Mouse (Mus musculus): ENCODE data around the gene Mlec.

Mlec gene

DNA sequence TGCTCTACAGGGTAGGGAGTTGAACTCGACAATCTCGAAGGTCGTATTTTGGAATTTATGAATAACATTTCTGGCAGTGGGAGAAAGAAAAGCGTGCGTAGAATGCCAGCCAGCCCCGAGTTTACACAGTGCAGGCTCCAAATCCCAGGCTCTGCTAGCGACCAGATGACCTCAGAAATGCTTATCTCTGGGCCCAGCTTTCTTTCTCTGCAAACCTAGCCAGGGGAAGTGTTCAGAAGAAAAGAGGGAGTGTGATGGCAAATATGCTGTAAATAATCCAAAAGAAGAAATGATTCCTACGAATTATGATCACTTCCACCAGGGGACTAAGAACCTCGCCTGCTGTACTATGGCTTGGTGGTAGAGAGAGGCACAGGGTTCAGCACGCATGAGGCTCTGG lies 25.5 kb upstream of the Mlec start:
- Histone ChIP-seq H3K36me3 (ENCODE audit: insufficient read depth, low read length) (peaks cover under 1% of the 10 kb centered on the region; the same call in 1 of the 2 replicates), H3K27me3 (ENCODE audit: insufficient read depth, low read length) (no peaks in the 10 kb centered on the region), H3K4me3 (replicated peaks; ENCODE audit: low read length) (no peak overlapping the region), H3K4me1 (replicated peaks; ENCODE audit: low read depth, low read length) (peaks cover 95% of the 10 kb centered on the region), H3K9me3 (ENCODE audit: low read length) (no peaks in the 10 kb centered on the region)
- TF ChIP-seq CTCF (conservative IDR thresholded peaks at IDR 0.05; ENCODE audit: low read length) (no peak), NANOG (IDR thresholded peaks at IDR 0.05; ENCODE audit: borderline replicate concordance, low read length) (no peak), POU5F1 (IDR thresholded peaks at IDR 0.05; ENCODE audit: borderline replicate concordance, low read length) (no peak)

DNA sequence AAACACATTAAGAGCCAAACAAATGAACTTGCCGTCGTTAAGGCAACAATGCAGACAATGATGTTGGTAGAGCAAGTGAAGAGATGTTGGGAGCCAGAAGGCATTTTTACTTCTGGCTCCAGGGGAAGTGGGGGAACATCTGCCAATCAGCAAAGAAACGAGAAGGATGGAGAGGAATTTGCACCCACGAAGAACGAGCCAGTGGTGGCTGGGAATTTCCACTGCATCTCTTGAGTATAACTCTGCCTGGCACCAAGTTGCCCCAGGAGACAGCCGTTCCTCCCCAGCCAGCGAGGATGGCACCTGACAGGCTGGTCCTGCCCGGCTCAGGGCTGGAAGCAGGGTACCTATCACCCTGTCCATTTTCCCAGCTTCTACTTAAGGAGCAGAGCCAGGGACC lies 24.9 kb upstream of the Mlec start:
- peaks cover 6% of the 10 kb centered on the region; the same call in 1 of the 2 replicates for H3K36me3 ChIP-seq (ENCODE audit: insufficient read depth, low read length)
- no peak for TF ChIP-seq CTCF (conservative IDR thresholded peaks at IDR 0.05; ENCODE audit: low read length)
- no peak for TF ChIP-seq POU5F1 (IDR thresholded peaks at IDR 0.05; ENCODE audit: borderline replicate concordance, low read length)
- TF ChIP-seq NANOG (IDR thresholded peaks at IDR 0.05; ENCODE audit: borderline replicate concordance, low read length) = no peak
- peaks cover 97% of the 10 kb centered on the region for H3K4me1 ChIP-seq (replicated peaks; ENCODE audit: low read depth, low read length)
- H3K27me3 ChIP-seq (ENCODE audit: insufficient read depth, low read length) = no peaks in the 10 kb centered on the region
- H3K4me3 ChIP-seq (replicated peaks; ENCODE audit: low read length) = no peak overlapping the region
- H3K9me3 ChIP-seq (ENCODE audit: low read length) = no peaks in the 10 kb centered on the region

DNA sequence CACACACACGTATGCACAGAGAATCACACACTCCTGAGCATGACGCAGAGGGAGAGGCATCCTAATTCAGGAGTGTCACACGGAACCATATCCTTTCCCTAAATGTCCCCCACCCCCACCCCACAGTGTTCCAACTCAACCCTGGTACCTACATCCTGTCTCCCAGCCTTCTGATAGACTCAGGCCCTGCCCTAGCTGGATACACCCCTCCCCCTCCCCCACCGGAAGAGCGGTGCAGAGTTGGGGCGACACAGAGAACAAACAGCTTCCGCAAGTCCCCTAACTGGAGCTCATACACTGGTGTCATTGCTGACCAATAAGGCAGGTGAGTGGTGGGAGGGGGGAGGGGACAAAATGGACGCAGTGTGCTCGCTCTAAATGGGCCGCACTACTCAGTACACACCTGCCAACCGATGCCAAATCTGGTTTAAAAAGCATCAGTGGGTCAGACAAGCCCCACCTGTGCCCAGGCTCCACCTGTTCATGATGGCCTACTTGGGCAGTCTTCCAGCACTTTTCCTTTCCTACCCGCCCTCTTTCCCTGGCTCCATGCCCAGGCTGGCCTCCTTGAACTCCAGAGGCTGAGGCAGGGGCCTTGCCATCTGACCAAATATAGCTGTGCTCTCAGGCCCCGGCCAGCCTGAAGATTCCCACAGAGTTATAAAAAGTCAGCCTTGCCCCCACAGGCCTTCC lies 23.4 kb upstream of the Mlec start:
- Histone ChIP-seq H3K4me1 (replicated peaks; ENCODE audit: low read depth, low read length) (peaks cover 97% of the 10 kb centered on the region), H3K27me3 (ENCODE audit: insufficient read depth, low read length) (no peaks in the 10 kb centered on the region), H3K4me3 (replicated peaks; ENCODE audit: low read length) (peak overlapping the region; percentile 70), H3K36me3 (ENCODE audit: insufficient read depth, low read length) (peaks cover 17% of the 10 kb centered on the region; the same call in 1 of the 2 replicates), H3K9me3 (ENCODE audit: low read length) (no peaks in the 10 kb centered on the region)
- TF ChIP-seq NANOG (IDR thresholded peaks at IDR 0.05; ENCODE audit: borderline replicate concordance, low read length) (no peak), CTCF (conservative IDR thresholded peaks at IDR 0.05; ENCODE audit: low read length) (no peak), POU5F1 (IDR thresholded peaks at IDR 0.05; ENCODE audit: borderline replicate concordance, low read length) (no peak)

DNA sequence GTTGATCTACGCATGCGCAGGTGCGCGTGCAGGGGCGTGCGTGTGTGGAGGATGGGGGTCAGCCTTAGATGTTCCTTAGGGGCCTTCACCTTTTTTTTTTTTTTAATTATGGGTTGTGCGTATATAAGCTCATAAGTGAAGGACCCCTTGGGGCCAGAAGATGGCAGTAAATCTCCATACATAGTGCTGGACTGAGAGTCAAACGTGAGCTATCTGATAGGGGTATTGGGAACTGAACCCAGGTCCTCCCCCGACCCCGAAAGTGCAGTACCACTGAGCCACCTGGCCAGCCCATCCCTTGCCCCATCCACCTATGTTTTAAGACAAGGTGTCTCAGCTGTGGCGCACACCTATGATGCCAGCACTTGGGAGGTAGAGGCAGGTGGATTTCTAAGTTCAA lies 21.6 kb upstream of the Mlec start:
- H3K4me1 ChIP-seq (replicated peaks; ENCODE audit: low read depth, low read length) = peaks cover 94% of the 10 kb centered on the region
- H3K4me3 ChIP-seq (replicated peaks; ENCODE audit: low read length) = no peak overlapping the region
- no peaks in the 10 kb centered on the region for H3K9me3 ChIP-seq (ENCODE audit: low read length)
- TF ChIP-seq NANOG (IDR thresholded peaks at IDR 0.05; ENCODE audit: borderline replicate concordance, low read length) (no peak), CTCF (conservative IDR thresholded peaks at IDR 0.05; ENCODE audit: low read length) (no peak), POU5F1 (IDR thresholded peaks at IDR 0.05; ENCODE audit: borderline replicate concordance, low read length) (no peak)
- peaks cover 17% of the 10 kb centered on the region; the same call in 1 of the 2 replicates for H3K36me3 ChIP-seq (ENCODE audit: insufficient read depth, low read length)
- no peaks in the 10 kb centered on the region for H3K27me3 ChIP-seq (ENCODE audit: insufficient read depth, low read length)

DNA sequence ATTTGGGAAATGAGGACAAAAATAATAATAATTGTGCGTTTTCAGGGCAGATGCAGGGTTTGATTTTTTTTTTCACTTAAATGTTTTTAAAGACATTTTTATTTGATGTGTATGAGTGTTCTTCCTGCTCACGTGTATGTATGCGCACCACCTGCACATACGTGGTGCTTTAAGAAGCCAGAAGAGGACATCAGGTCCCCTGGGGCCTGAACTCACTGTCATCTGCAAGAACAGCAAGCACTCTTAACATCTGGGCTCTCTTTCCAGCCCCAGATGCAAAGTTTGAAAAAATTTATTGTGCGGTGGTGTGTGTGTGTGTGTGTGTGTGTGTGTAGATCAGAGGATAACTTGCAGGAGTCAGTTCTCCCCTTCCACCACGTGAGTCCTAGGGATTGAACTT lies 19.9 kb upstream of the Mlec start:
- Histone ChIP-seq H3K27me3 (ENCODE audit: insufficient read depth, low read length) (no peaks in the 10 kb centered on the region), H3K36me3 (ENCODE audit: insufficient read depth, low read length) (peaks cover 17% of the 10 kb centered on the region), H3K4me3 (replicated peaks; ENCODE audit: low read length) (no peak overlapping the region), H3K9me3 (ENCODE audit: low read length) (no peaks in the 10 kb centered on the region), H3K4me1 (replicated peaks; ENCODE audit: low read depth, low read length) (peaks cover 93% of the 10 kb centered on the region)
- no peak for TF ChIP-seq POU5F1 (IDR thresholded peaks at IDR 0.05; ENCODE audit: borderline replicate concordance, low read length)
- TF ChIP-seq NANOG (IDR thresholded peaks at IDR 0.05; ENCODE audit: borderline replicate concordance, low read length) = no peak
- no peak for TF ChIP-seq CTCF (conservative IDR thresholded peaks at IDR 0.05; ENCODE audit: low read length)

DNA sequence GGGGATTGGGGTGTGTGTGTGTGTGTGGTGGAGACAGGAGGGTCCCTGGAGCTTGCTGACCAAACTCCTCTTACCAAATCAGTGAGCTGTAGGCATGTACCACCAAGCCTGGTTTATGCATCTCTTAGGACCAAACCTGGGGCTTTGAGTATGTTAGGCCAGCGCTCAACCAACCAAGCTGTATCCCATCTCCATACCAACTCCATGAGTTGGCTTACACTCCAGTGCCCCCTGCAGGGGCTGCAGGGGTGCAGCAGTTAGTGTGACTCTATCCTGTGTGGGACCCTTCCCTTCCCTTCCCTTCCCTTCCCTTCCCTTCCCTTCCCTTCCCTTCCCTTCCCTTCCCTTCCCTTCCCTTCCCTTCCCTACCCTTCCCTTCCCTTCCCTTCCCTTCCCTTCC lies 16.6 kb upstream of the Mlec start:
- TF ChIP-seq CTCF (conservative IDR thresholded peaks at IDR 0.05; ENCODE audit: low read length) = 0 out of 2 replicates have a peak, but pooled peaks have one; percentile 20
- TF ChIP-seq NANOG (IDR thresholded peaks at IDR 0.05; ENCODE audit: borderline replicate concordance, low read length) = no peak
- TF ChIP-seq POU5F1 (IDR thresholded peaks at IDR 0.05; ENCODE audit: borderline replicate concordance, low read length) = no peak
- H3K4me1 ChIP-seq (replicated peaks; ENCODE audit: low read depth, low read length) = peaks cover 81% of the 10 kb centered on the region

DNA sequence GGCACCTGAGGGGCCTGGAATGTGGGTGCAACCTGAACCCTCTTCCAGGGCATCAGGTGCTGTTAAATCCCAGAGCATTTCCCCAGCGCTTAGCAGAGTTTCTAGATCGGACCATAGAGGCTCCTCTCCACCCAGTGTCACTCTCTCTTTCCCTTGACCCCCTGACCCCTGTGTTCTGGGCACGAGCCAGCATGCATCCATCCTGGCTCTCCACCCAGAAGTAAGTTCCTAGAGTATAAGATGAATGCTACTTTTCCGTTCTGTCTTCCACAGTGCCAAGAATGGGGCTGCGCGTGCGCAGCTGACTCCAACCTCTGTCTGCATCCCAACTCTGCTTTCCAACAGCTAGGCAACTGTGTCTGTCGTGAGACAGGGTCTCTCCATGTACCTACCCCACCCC lies 12.2 kb upstream of the Mlec start:
- TF ChIP-seq POU5F1 (IDR thresholded peaks at IDR 0.05; ENCODE audit: borderline replicate concordance, low read length) (no peak), CTCF (conservative IDR thresholded peaks at IDR 0.05; ENCODE audit: low read length) (no peak), NANOG (IDR thresholded peaks at IDR 0.05; ENCODE audit: borderline replicate concordance, low read length) (no peak)
- Histone ChIP-seq H3K4me3 (replicated peaks; ENCODE audit: low read length) (no peak overlapping the region), H3K27me3 (ENCODE audit: insufficient read depth, low read length) (no peaks in the 10 kb centered on the region), H3K36me3 (ENCODE audit: insufficient read depth, low read length) (peaks cover 29% of the 10 kb centered on the region), H3K9me3 (ENCODE audit: low read length) (no peaks in the 10 kb centered on the region), H3K4me1 (replicated peaks; ENCODE audit: low read depth, low read length) (peaks cover 77% of the 10 kb centered on the region)

More for the DNA sequence above, 16.6 kb upstream of the Mlec start:
- H3K9me3 ChIP-seq (ENCODE audit: low read length) = no peaks in the 10 kb centered on the region
- H3K27me3 ChIP-seq (ENCODE audit: insufficient read depth, low read length) = no peaks in the 10 kb centered on the region
- no peak overlapping the region for H3K4me3 ChIP-seq (replicated peaks; ENCODE audit: low read length)
- peaks cover 40% of the 10 kb centered on the region for H3K36me3 ChIP-seq (ENCODE audit: insufficient read depth, low read length)

DNA sequence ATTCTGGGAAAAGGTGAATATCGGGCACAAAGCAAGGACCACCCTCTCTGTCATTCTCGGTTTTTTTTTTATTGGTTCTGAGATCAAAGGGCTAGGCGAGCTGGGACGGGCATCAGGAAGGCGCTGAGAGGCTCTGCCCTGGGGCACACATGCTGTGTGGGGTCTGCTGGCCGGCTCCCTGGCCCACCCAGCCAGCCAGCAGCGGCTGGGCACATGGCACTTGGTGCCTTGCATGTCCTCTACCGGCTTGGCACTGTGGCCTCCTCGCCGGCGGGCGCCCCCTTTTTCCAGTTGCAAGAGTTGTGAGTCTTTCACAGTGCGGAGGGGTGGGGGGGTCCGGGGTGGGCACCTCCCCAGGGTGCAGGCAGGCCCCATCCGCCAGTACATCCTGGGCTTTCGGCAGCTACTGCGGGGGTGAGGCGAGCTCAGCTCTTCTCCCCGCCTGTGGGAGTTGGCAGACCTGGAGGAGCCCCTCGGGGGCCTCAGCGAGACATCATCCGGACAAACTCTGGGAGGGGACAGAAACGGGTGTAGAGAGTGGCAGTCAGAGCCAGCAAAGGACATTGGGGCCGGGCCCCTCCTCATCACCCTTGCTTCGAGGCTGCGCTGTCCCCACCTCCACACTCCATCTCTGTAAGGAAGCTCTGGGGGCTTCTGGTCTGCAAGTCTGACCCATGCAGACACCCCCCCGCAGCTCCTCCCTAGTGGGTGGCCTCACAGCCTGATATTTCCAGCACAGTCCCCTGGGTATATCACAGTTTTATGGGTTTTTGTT lies 10.8 kb upstream of the Mlec start:
- Histone ChIP-seq H3K4me3 (replicated peaks; ENCODE audit: low read length) (peak overlapping the region; percentile 62), H3K36me3 (ENCODE audit: insufficient read depth, low read length) (peaks cover 29% of the 10 kb centered on the region), H3K27me3 (ENCODE audit: insufficient read depth, low read length) (no peaks in the 10 kb centered on the region), H3K4me1 (replicated peaks; ENCODE audit: low read depth, low read length) (peaks cover 72% of the 10 kb centered on the region), H3K9me3 (ENCODE audit: low read length) (no peaks in the 10 kb centered on the region)
- no peak for TF ChIP-seq CTCF (conservative IDR thresholded peaks at IDR 0.05; ENCODE audit: low read length)
